Mouse (Mus musculus) ES-E14 (cell line): ENCODE results near the gene Zfp648. TPM values are rescaled to one million over a fixed set of nuclear protein-coding genes. Genes with fewer than 3 reads are reported as not detected.

Source experiments
- DNase-seq: peaks from one replicate; pipeline ENCODE4 v3.0.0-alpha.2; 2013; ENCODE audit warnings: low read depth, low spot score
- H3K27ac ChIP-seq: 2 replicates; pipeline ENCODE4 v1.5.1; 2012; ENCODE audit warnings: low read depth, mild to moderate bottlenecking, low read length, moderate library complexity, mixed read lengths; ENCODE audit not compliant: poor library complexity, insufficient read depth, severe bottlenecking
- H3K36me3 ChIP-seq: 2 replicates; pipeline ENCODE4 v1.6.1; 2012; ENCODE audit warnings: mild to moderate bottlenecking, low read length, moderate library complexity, mixed read lengths; ENCODE audit not compliant: control insufficient read depth, poor library complexity, insufficient read depth, severe bottlenecking
- H3K4me1 ChIP-seq, 2 experiments: fragments of 150-350 bp in 1 of 2; sonication (generic) in 1 of 2; 2 replicates each; pipeline ENCODE4 v1.6.1; 2012; ENCODE audit warnings: low read length in 2 of 2, mild to moderate bottlenecking in 1 of 2, mixed read lengths in 1 of 2; ENCODE audit not compliant: control insufficient read depth in 2 of 2, insufficient read depth in 2 of 2, poor library complexity in 1 of 2
- H3K4me3 ChIP-seq, 2 experiments: fragments of 150-350 bp in 1 of 2; sonication (generic) in 1 of 2; 2 replicates each; pipeline ENCODE4 v1.5.1; 2012; ENCODE audit warnings: low read length in 2 of 2, low read depth in 1 of 2, mild to moderate bottlenecking in 1 of 2, mixed read lengths in 1 of 2; ENCODE audit not compliant: insufficient read depth in 1 of 2, poor library complexity in 1 of 2, severe bottlenecking in 1 of 2
- H3K9ac ChIP-seq: 2 replicates; pipeline ENCODE4 v1.6.1; 2012; ENCODE audit warnings: low read depth, mild to moderate bottlenecking, low read length, mixed read lengths; ENCODE audit not compliant: poor library complexity, insufficient read depth, severe bottlenecking
- H3K9me3 ChIP-seq: fragments of 150-350 bp; sonication (generic); 2 replicates; pipeline ENCODE4 v1.6.1; 2012; ENCODE audit warnings: low read depth, mild to moderate bottlenecking, low read length; ENCODE audit not compliant: control insufficient read depth, insufficient read depth
- CHD2 ChIP-seq: IDR thresholded peaks from 2 replicates; pipeline ENCODE4 v1.6.1; 2014; ENCODE audit warnings: mild to moderate bottlenecking, low read depth, low read length, inconsistent platforms
- HCFC1 ChIP-seq: IDR thresholded peaks from 2 replicates; pipeline ENCODE4 v1.6.1; 2012; ENCODE audit warnings: low read length, inconsistent platforms, borderline replicate concordance; ENCODE audit not compliant: insufficient read depth
- MAFK ChIP-seq: IDR thresholded peaks from 2 replicates; pipeline ENCODE4 v1.6.1; 2014; ENCODE audit warnings: mild to moderate bottlenecking, low read depth, low read length, inconsistent platforms; ENCODE audit not compliant: insufficient read depth
- ZC3H11A ChIP-seq: IDR thresholded peaks from 2 replicates; pipeline ENCODE4 v1.6.1; 2012; ENCODE audit warnings: low read depth, mild to moderate bottlenecking, inconsistent platforms, low read length, borderline replicate concordance
- ZNF384 ChIP-seq: IDR thresholded peaks from 2 replicates; pipeline ENCODE4 v1.6.1; 2012; ENCODE audit warnings: low read depth, low read length, inconsistent platforms
- in situ Hi-C, 2 experiments: fragments of 600-800 bp; cut with MboI; formaldehyde crosslinking; loops; one replicate each; pipeline ENCODE4 v1.15.1; 2025; ENCODE audit warnings: low sequenced_read_pairs in 2 of 2, inconsistent platforms in 1 of 2; ENCODE audit not compliant: unreplicated experiment in 2 of 2
- total RNA-seq: library from RNA; depleted of rRNA; stranded (reverse); fragments of 300-350 nt; gene quantifications from 2 replicates; pipeline ENCODE4 v1.2.3, GENCODE M21; 2012; rRNA removed

Gene Zfp648
- not detected in 2 replicates for total RNA-seq

- Histone ChIP-seq H3K9ac (no peak within 1 kb of the TSS), H3K36me3 (no peaks in the 10 kb centered on the region), H3K9me3 (no peaks in the 10 kb centered on the region), H3K27ac (no peak within 1 kb of the TSS), H3K4me1 (peaks cover 0 to 4% of the 10 kb centered on the region in 2 experiments; a peak in 1 of 4 replicates), H3K4me3 (no peak within 1 kb of the TSS)
- in situ Hi-C loops: no loop called here
- TF ChIP-seq ZC3H11A (no peak), MAFK (no peak), CHD2 (no peak), HCFC1 (no peak)
- DNase-seq: no peak
Observed at GRCm38 (mm10) chr1:154200955-154201722, at the start of gene Zfp648. Gene Zfp648 (plus strand): TSS chr1:154201187.

GRCm38 (mm10) chr1:154152539-154152938, 48.4 kb upstream of the Zfp648 start:
- Histone ChIP-seq H3K9me3 (no peaks in the 10 kb centered on the region), H3K27ac (no peak overlapping the region), H3K36me3 (no peaks in the 10 kb centered on the region), H3K4me1 (peaks cover 0 to 7% of the 10 kb centered on the region in 2 experiments; a peak in 1 of 4 replicates), H3K9ac (no peak overlapping the region), H3K4me3 (no peak overlapping the region)
- no peak for DNase-seq
- TF ChIP-seq CHD2 (no peak), MAFK (no peak), ZC3H11A (no peak), HCFC1 (no peak), ZNF384 (no peak)
- in situ Hi-C loops: no loop called here

GRCm38 (mm10) chr1:154153800-154154199, 47.2 kb upstream of the Zfp648 start:
- Histone ChIP-seq H3K36me3 (no peaks in the 10 kb centered on the region), H3K4me1 (peaks cover 0 to 10% of the 10 kb centered on the region in 2 experiments; a peak in 1 of 4 replicates), H3K9me3 (no peaks in the 10 kb centered on the region), H3K9ac (no peak overlapping the region), H3K4me3 (no peak overlapping the region), H3K27ac (no peak overlapping the region)
- no peak for DNase-seq
- TF ChIP-seq ZNF384 (no peak), HCFC1 (no peak), MAFK (no peak), CHD2 (no peak), ZC3H11A (no peak)
- in situ Hi-C loops: no loop called here

DNA sequence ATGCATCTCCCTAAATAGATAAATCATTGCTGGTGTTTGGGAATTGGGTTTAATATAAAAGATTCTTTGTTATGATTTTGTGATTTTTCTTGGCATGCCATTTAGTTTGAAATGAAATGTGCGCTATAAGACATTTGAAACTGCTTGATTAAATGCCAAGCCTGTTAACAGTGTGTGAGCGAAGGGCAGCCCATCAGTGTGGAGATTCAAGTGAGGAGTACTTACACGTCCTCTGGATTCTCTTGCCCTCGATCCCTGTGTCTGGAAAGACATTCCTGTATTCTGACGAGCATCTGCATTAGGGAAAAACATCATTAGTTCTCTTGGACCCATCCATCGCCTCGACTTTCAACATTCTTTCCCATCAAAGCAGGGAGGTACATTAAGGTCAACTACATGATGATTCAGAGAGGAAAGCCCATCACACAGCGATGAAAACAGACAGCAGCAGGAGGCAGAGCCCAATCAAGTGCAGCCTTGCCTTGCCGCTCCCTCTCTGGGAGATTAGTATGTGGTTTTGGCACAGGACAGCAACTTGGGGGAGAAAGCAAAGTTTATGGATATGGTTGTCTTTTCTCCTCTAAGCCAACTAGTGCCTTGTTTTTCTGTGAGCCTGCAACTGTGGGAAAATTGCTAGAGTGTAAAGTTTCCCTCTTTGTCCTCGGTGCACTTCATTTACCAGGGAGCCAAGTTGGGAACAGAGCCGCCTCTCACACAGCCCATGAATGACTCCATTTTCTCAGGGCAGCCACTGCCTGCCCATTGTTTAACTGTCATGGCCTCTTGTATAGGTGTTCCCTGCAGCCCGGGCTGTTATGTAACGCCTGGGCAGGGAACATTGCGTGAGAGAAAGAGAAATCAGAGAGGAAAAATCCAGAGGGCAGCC, 44.6 kb upstream of the Zfp648 start:
- DNase-seq: no peak
- Histone ChIP-seq H3K4me3 (no peak overlapping the region), H3K9ac (no peak overlapping the region), H3K9me3 (no peaks in the 10 kb centered on the region), H3K36me3 (no peaks in the 10 kb centered on the region), H3K4me1 (peaks cover 0 to 4% of the 10 kb centered on the region in 2 experiments; a peak in 1 of 4 replicates), H3K27ac (no peak overlapping the region)
- in situ Hi-C loops: no loop called here
- TF ChIP-seq MAFK (no peak), CHD2 (no peak)
